Mouse (Mus musculus): ENCODE measurements around the gene Cox14. TPM values are rescaled to one million over a fixed set of nuclear protein-coding genes. Genes with fewer than 3 reads are reported as not detected.

Cox14 gene
- polyA plus RNA-seq, 1 experiment from 2014 or later: 139 TPM

Other genes starting within 250 kb of the Cox14 start
- 0.34 and 0.37 TPM in 2 replicates for gene Faim2, start 197.5 kb upstream of the Cox14 start, polyA plus RNA-seq (2015; fragmentation: Nextera tagmentation; extraction: Ambion mirVana)
- not detected in 2 replicates for gene Aqp2, start 146.6 kb upstream of the Cox14 start, polyA plus RNA-seq (2015; fragmentation: Nextera tagmentation; extraction: Ambion mirVana)
- 0.27 and 0.61 TPM in 2 replicates for gene Aqp5, start 134.8 kb upstream of the Cox14 start, polyA plus RNA-seq (2015; fragmentation: Nextera tagmentation; extraction: Ambion mirVana)
- not detected in 2 replicates for gene Aqp6, start 124.2 kb upstream of the Cox14 start, polyA plus RNA-seq (2015; fragmentation: Nextera tagmentation; extraction: Ambion mirVana)
- 114 and 121 TPM in 2 replicates for gene Racgap1, start 74.0 kb upstream of the Cox14 start, polyA plus RNA-seq (2015; fragmentation: Nextera tagmentation; extraction: Ambion mirVana)
- 1.7 and 1.8 TPM in 2 replicates for gene Asic1, start 55.2 kb upstream of the Cox14 start, polyA plus RNA-seq (2015; fragmentation: Nextera tagmentation; extraction: Ambion mirVana)
- gene Smarcd1, start 23.5 kb upstream of the Cox14 start, polyA plus RNA-seq (2015; fragmentation: Nextera tagmentation; extraction: Ambion mirVana): 54.0 and 58.7 TPM in 2 replicates
- gene Gm17349, start 20.1 kb upstream of the Cox14 start, polyA plus RNA-seq (2015; fragmentation: Nextera tagmentation; extraction: Ambion mirVana): not detected in 2 replicates
- gene Gpd1, start 8.1 kb upstream of the Cox14 start, polyA plus RNA-seq (2015; fragmentation: Nextera tagmentation; extraction: Ambion mirVana): 0.27 and 0.55 TPM in 2 replicates
- 80.6 and 85.0 TPM in 2 replicates for gene Cers5, start 47.3 kb downstream of the Cox14 start, polyA plus RNA-seq (2015; fragmentation: Nextera tagmentation; extraction: Ambion mirVana)
- gene Lima1, start 149.8 kb downstream of the Cox14 start, polyA plus RNA-seq (2015; fragmentation: Nextera tagmentation; extraction: Ambion mirVana): 88.8 and 101 TPM in 2 replicates
- 0.11 and 0.31 TPM in 2 replicates for gene Fam186a, start 241.4 kb downstream of the Cox14 start, polyA plus RNA-seq (2015; fragmentation: Nextera tagmentation; extraction: Ambion mirVana)
- gene Larp4, start 244.4 kb downstream of the Cox14 start, polyA plus RNA-seq (2015; fragmentation: Nextera tagmentation; extraction: Ambion mirVana): 28.0 and 28.5 TPM in 2 replicates

All from limb, embryonic 13.5 days (tissue).